Mouse (Mus musculus): ENCODE measurements at regions not wholly inside any gene's neighbourhood (a gene's known extent, or its start where the extent isn't known, plus 50 kb on each side); places are given as distances from the start of the nearest gene placed in this dataset.
A peak's percentile ranks its signal among the peaks of the same experiment; 100 is the strongest.
"Not testable (repeated sequence)": the region's sequence is repeated elsewhere in the genome, so short reads cannot be mapped to it uniquely, and the experiment has no call there.

DNA sequence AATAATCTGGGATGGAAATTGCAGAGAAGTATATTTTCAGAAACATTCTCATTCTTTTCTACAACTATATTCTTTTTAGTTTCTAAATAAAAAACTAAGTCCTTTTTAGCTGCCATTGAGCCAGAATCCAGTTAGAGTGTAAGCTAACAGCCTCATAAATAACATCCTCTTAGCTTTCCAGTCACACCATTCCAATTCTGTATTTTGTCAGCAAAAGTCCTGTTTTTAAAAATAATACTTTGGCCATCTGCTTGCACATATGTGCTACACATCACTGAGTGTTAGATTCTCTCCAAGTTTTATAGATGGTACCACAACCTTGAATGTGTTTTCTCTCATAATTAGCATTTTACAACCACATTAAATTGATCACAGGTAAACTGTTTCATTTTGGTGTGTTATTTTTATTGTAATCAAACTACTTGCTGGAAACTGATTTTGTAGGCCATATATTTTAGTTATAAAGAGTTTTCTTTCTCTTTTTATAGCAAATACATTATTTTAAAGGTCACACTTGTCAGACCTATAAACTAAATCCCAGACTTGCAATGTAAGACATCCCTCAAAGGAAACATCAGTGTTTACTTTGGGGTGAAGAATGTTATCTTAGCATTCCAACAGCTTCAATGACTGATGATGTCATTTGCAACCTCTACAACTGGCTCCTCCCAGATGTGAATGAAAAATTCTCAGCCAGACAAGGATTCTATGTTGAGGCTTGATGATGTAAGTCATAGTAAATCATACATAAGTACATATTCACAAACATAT lies 1878.9 kb upstream of the Flrt2 start:
- no peak for DNase-seq

GRCm38 (mm10) chr12:93850944-93851520 lies 1841.0 kb upstream of the Flrt2 start:
- DNase-seq = no peak

DNA sequence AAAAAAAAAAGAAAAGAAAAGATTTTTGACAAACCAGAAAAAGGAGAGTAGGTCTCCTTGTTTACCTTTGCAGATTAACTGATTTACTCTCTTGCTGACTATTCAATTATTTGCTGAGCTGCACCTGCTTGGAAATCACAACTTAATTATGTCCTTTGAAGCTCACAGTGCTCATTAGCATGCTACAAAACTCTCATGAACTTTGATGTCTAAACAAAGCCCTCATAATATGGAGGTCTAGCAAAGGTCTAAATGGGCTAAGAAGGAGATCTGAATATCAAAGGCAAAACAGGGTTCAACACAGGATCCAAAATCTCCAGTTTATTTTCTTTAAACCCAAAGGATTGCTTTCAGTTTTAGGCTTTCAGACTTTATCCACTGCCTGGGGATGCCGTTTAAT lies 1840.4 kb upstream of the Flrt2 start:
- no peak for DNase-seq

DNA sequence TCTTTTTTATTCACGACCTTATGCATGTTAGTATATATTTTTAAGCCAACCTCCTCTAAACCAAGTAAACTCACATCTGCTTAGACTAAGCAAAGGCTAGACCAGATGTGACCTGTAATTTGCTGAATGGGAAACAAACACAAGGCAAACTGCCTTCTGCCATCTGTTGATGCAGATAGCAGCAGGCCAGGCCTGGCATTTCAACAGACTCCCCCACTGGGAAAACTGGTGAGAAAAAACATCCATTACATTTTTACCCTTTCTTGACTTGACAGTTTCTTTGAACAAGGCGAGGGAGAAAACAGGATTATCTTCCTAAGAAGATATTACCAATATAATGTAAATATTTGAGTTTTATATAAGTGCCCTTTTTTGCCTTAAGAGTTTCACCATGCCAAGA lies 1806.1 kb upstream of the Flrt2 start:
- peak; percentile 2 to 3 for DNase-seq

DNA sequence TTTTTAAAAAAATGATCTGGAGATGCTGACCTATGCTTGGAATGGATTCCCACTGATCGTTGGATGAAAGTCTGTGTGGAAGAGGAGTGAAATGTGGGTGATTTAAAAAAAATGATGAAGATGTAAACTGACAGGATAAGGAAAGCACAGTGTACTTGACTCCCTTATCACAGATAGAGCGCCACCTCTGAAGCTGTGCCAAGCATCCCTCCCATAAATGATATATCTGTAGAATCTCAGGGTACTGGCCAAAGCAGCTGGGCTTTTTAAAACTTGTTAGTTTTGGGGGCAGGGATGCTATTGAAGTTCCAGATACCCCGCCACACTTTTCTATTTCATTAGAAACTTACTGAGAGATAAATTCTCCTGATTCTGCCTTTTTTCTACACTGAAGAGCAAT lies 1801.9 kb upstream of the Flrt2 start:
- DNase-seq = no peak

- DNase-seq = not testable (repeated sequence)
Measured at GRCm38 (mm10) chr12:93928541-93929238, 1763.3 kb upstream of the Flrt2 start.

DNA sequence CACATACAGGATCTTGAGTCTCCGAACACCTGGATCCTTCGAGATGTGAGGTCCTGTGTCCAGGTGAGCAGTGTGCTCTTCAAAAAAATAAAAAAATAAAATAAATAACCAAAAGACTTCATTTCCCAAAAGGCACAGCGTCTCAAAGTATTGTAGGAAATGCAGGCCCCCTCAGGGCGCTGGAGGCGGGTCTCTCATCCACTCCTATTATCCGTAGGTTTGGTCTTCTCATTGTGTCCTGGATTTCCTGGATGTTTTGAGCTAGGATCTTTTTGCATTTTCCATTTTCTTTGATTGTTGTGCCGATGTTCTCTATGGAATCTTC lies 1762.8 kb upstream of the Flrt2 start:
- DNase-seq = not testable (repeated sequence)

DNA sequence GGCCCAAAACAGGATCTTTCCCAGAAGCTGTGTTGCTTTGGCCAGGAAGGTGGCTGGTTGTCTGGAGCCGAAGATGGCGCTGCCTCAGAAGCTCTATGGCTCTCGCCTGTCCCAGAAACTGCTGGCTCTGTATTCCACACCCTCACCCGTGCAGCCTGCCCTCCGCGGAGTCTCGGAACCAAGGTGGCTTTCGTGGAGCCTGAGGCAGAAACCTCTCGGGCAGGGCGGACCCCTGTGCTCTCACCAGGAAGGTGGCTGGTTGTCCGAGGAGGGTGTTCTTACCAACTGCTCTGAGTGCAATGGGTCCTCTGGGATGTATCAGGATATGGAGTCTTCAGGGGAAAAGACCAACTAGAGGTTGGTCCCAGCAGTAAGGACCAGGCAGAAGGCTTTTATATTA lies 1761.8 kb upstream of the Flrt2 start:
- DNase-seq = not testable (repeated sequence)

DNA sequence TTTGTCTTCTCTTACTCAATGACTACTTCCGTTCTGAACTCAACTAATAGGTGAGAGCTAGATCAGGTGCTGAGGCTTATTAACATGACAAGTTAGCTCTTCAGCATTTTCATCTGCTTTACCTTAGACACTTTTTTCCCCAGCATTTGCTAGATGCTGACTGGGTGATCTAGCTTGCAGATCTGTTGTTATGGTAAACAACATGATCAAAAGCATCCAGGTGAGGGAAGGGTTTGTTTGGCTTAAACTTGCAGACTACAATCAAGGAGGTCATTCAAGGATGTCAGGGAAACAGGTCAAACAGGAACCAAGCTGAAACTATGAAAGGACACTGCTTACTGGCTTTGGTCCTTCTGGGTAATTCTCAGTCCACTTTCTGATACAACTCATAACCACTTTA lies 1731.2 kb upstream of the Flrt2 start:
- DNase-seq = no peak

- DNase-seq = no peak
Measured at GRCm38 (mm10) chr12:93981307-93981706, 1710.7 kb upstream of the Flrt2 start.

DNA sequence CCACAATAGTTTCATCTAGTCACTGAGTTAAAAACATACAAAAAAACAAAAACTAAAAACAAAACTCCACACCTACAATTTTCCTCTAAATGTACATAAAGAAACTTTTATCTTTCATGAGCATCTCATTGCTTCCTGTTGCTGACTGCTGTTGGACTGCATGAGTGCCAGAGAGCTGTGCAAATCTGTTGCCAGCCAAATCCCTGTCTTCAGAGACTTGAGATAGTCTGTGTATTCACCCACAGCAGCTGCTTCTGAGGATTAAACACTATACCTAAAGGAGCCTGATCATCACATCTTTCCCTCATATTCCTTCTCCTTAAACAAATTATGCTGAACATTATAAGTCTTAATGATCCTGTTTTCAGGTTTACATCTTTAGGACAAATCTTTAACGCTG lies 1700.5 kb upstream of the Flrt2 start:
- no peak for DNase-seq

DNA sequence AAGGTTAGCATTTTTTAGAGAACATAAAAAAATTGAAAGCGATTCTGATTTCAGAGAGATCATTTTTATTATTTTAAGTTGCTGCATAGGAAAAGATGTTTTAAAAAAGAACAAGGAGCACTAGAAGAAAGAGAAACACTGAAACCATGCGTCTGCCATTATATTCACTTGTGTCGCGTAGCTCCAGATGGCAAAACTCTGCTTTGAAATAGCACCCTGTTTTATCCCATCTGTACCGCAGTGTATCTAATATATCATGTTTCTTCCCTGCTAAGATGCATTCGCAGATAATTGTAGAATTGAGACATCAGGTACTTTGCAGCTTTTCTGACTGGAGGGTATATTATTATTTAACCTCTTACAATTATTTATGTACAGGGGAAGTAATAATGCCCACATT lies 1698.2 kb upstream of the Flrt2 start:
- DNase-seq = peak; percentile 2 to 5

- DNase-seq = no peak
Measured at GRCm38 (mm10) chr12:94015946-94016345, 1676.1 kb upstream of the Flrt2 start.

DNA sequence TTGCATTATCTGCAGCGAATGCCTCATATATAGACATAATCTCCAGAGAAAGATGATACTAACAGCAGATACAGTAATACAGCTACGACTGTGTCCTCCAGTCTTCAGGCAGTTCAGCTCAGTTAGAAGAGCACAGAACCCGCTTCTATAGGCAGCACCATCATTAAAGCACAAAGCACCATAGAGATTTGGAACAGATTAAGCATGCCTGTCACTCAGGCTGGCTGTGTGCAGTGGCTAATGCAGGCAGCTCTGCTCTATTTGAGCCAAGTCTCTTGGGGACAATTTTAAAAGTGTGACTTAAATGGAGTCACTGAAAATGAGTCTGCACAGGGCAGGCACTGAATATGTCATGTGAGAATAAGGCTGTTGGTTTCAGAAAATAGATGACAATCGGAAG lies 1660.7 kb upstream of the Flrt2 start:
- no peak for DNase-seq

- DNase-seq = no peak
Measured at GRCm38 (mm10) chr12:94047972-94048371, 1644.1 kb upstream of the Flrt2 start.

DNA sequence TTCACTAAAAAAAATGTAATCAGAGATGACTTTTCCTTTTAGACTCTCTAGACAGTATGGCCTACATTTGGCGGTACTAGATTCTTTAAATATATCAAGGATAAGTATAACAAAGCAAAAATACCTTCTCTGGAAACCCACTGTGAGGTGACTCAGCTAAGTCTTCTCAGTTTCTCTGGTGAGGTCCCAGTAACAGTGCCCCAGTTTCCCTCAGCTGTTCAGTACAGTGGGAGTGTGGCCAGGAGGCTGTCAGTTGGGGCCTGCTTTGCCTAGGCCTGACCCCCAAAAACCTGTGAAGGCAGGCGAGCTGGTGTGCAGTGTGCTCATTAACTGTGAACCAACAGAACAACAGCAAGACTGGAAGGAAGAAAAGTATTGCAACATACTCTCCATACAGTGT lies 1634.3 kb upstream of the Flrt2 start:
- DNase-seq = no peak

GRCm38 (mm10) chr12:94059641-94060040 lies 1632.4 kb upstream of the Flrt2 start:
- DNase-seq = no peak

DNA sequence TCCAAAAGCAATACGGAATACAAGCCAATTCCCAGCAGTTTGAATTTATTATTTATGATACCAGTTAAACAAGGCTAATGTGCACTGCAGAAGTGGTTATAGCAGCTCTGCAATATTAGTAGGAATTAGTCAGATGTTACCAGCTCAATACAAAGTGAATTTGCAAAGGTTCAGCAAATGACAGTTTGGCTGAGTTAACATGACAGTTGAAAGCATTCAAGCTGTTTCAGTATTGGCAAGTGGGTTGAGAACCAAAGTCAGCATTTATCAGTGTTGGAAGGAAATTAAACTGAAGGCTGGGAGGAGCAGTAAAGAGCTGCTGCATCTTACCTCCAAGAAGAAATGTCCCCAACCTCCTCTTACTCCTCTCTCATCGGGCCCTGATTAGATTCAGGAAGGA lies 1631.7 kb upstream of the Flrt2 start:
- DNase-seq = no peak

- no peak for DNase-seq
Measured at GRCm38 (mm10) chr12:94066444-94067152, 1625.4 kb upstream of the Flrt2 start.

- no peak for DNase-seq
Measured at GRCm38 (mm10) chr12:94070940-94071505, 1621.0 kb upstream of the Flrt2 start.

- DNase-seq = no peak
Measured at GRCm38 (mm10) chr12:94105582-94106162, 1586.4 kb upstream of the Flrt2 start.

GRCm38 (mm10) chr12:94150143-94150542 lies 1541.9 kb upstream of the Flrt2 start:
- no peak for DNase-seq
